Mouse (Mus musculus) spleen, adult 2 months (tissue): ENCODE measurements at regions not wholly inside any gene's neighbourhood (a gene's known extent, or its start where the extent isn't known, plus 50 kb on each side); places are given as distances from the start of the nearest gene placed in this dataset.

ENCODE experiments used
- CTCF ChIP-seq: fragments of 200-500 bp; IDR thresholded peaks from 2 replicates; pipeline ENCODE4 v1.5.1; 2011; ENCODE audit warnings: mild to moderate bottlenecking, inconsistent platforms; ENCODE audit not compliant: insufficient read depth, insufficient read length, insufficient replicate concordance; ENCODE audit errors: extremely low read depth
- POLR2A ChIP-seq: fragments of 200-500 bp; IDR thresholded peaks from 2 replicates; pipeline ENCODE4 v1.6.1; 2011; ENCODE audit warnings: low read depth, low read length, inconsistent platforms

GRCm38 (mm10) chr17:84039444-84039843 lies 148.3 kb downstream of the Zfp36l2 start:
- TF ChIP-seq CTCF (no peak), POLR2A (no peak)
